Mouse (Mus musculus): ENCODE measurements around the gene Magi1.

DNA sequence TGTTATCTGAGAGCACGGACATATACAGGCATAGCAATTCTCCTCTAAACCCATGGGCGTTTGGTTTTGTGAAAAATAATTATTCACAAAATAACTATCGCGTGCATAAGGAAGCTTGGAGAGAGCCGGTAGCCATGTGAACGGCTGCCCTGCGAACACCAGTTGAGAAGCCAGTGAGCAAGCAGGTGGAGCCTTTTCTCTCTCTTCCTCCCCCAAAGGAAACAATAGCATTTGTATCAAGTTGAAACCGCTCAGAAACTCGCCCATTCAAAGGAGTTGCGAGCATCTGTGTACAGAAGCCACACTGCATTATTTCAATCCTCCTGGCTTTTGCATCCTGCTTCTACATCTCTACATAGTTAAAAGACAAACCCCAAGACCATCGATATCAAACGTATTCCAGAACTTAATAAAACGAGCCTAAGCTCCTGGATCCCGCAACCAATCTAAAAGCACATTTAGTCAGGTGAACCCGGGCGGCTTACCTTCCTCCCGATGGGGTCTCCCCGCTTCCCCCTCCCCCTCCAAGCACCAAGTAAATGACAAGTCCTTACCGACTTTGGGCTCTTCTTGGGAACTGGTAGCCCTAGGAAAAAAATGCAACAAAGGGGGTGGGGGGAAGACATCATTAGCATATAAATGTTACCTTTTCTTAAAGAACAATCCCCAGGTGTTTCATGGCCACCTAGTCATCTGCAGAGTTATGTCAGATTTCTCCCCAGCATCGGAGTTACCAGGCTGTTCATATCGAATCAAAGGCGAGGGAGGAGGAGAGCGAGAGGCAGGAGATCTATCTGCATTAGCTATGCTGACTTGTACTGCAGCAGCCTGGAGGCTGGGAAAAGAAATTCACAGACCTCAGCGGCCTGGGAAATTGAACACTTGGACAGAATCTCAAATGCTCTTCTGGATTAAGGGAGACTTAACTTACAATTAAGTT is 566.8 kb downstream of the Magi1 start:
- TF ChIP-seq CTCF (IDR thresholded peaks at IDR 0.05; ENCODE audit: low read depth) (no peak), EP300 (IDR thresholded peaks at IDR 0.05; ENCODE audit: low read depth) (no peak)
